Mouse (Mus musculus) neural tube, embryonic 14.5 days (tissue): ENCODE data around the gene Cryba2. TPM values are rescaled to one million over a fixed set of nuclear protein-coding genes. Genes with fewer than 3 reads are reported as not detected.

Source experiments
- ATAC-seq: fragments of 200-750 bp; cut with Nextera tagmentation; 2 replicates; pipeline ENCODE4 v1.8.0; 2017; ENCODE audit warnings: low read depth, mild to moderate bottlenecking, moderate TSS enrichment, moderate library complexity
- H3K27ac ChIP-seq: fragments of 300-500 bp; sonication (generic); 2 replicates; pipeline ENCODE4 v1.5.1; 2014; ENCODE audit warnings: low read depth, mild to moderate bottlenecking, control low read depth, low read length, moderate library complexity, mixed read lengths
- H3K27me3 ChIP-seq: fragments of 300-500 bp; sonication (generic); 2 replicates; pipeline ENCODE4 v1.6.1; 2014; ENCODE audit warnings: low read length; ENCODE audit not compliant: control insufficient read depth, insufficient read depth
- H3K36me3 ChIP-seq: fragments of 300-500 bp; sonication (generic); 2 replicates; pipeline ENCODE4 v1.6.1; 2014; ENCODE audit warnings: low read length, mixed read lengths; ENCODE audit not compliant: control insufficient read depth, insufficient read depth
- H3K4me1 ChIP-seq: fragments of 300-500 bp; sonication (generic); 2 replicates; pipeline ENCODE4 v1.6.1; 2014; ENCODE audit warnings: low read length; ENCODE audit not compliant: control insufficient read depth, insufficient read depth
- H3K4me2 ChIP-seq: fragments of 300-500 bp; sonication (generic); 2 replicates; pipeline ENCODE4 v1.6.1; 2014; ENCODE audit warnings: mild to moderate bottlenecking, low read depth, low read length, control low read depth
- H3K4me3 ChIP-seq: fragments of 300-500 bp; sonication (generic); 2 replicates; pipeline ENCODE4 v1.5.1; 2014; ENCODE audit warnings: low read depth, low read length, control low read depth, mixed read lengths
- H3K9ac ChIP-seq: fragments of 300-500 bp; sonication (generic); replicated peaks from 2 replicates; pipeline ENCODE4 v1.6.1; 2014; ENCODE audit warnings: low read depth, mild to moderate bottlenecking, control low read depth, low read length, mixed read lengths
- H3K9me3 ChIP-seq: fragments of 300-500 bp; sonication (generic); 2 replicates; pipeline ENCODE4 v1.6.1; 2016; ENCODE audit warnings: low read length; ENCODE audit not compliant: control insufficient read depth
- WGBS: fragments of 180-500 bp; shearing (Covaris S2); extraction: QIAGEN DNeasy Blood & Tissue Kit; methylation state at CpG from one replicate; pipeline ENCODE4 v1.1.7; 2014; 5-methylcytosine and 5-hydroxymethylcytosine counted together
- polyA plus RNA-seq: library from polyadenylated mRNA; unstranded; fragments of >200 nt; fragmentation: Nextera tagmentation; extraction: Ambion mirVana; gene quantifications from 2 replicates; pipeline ENCODE4 v1.2.1, GENCODE M21; 2014

Cryba2 gene
- polyA plus RNA-seq, 1 experiment from 2014 or later = 1.7 TPM

DNA sequence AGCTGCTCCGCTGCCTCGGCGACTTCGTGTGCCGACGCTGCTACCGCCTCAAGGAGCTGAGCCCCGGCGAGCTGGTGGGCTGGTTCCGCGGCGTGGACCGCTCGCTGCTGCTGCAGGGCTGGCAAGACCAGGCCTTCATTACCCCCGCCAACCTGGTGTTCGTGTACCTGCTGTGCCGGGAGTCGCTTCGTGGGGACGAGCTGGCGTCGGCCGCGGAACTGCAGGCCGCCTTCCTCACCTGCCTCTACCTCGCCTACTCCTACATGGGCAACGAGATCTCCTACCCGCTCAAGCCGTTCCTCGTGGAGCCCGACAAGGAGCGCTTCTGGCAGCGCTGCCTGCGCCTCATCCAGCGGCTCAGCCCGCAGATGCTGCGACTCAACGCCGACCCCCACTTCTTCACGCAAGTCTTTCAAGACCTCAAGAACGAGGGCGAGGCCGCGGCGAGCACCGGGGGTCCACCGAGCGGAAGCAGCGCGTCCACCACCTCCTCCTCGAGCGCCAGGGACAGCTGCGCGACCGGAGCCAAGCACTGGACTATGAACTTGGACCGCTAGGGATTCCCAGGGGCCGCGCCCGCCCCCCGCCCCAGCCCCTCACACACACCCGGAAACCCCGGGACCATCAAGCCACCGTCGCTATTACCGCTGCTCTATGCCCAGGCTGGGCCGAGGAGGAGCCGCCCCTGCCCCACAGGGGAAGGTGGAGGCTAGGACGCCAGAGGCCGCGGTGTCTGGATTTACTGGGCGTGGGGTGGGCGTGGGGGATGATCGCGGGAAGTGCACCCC, 37.1 kb downstream of the Cryba2 start:
- under 1% methylated on average over 74 of the region's 74 CpGs for WGBS
- Histone ChIP-seq H3K4me1 (peaks cover 26% of the 10 kb centered on the region), H3K9ac (peak overlapping the region; percentile 93), H3K27ac (peak overlapping the region; percentile 85), H3K4me2 (peak overlapping the region; percentile 83), H3K36me3 (no peaks in the 10 kb centered on the region), H3K4me3 (peak overlapping the region; percentile 94), H3K27me3 (peaks cover 11% of the 10 kb centered on the region; the same call in 1 of the 2 replicates), H3K9me3 (no peaks in the 10 kb centered on the region)
- no peak for ATAC-seq

- H3K27me3 ChIP-seq = peaks cover 11% of the 10 kb centered on the region; the same call in 1 of the 2 replicates
- H3K4me1 ChIP-seq = peaks cover 26% of the 10 kb centered on the region
- H3K9me3 ChIP-seq = no peaks in the 10 kb centered on the region
- WGBS = under 1% methylated on average over 41 of the region's 48 CpGs
- peak overlapping the region; percentile 94 for H3K4me3 ChIP-seq
- peak overlapping the region; percentile 85 for H3K27ac ChIP-seq
- H3K4me2 ChIP-seq = peak overlapping the region; percentile 83
- H3K36me3 ChIP-seq = no peaks in the 10 kb centered on the region
- no peak for ATAC-seq
- peak overlapping the region; percentile 93 for H3K9ac ChIP-seq
These were observed 37.8 kb downstream of the Cryba2 start for GRCm38 (mm10) chr1:74855156-74855555.

DNA sequence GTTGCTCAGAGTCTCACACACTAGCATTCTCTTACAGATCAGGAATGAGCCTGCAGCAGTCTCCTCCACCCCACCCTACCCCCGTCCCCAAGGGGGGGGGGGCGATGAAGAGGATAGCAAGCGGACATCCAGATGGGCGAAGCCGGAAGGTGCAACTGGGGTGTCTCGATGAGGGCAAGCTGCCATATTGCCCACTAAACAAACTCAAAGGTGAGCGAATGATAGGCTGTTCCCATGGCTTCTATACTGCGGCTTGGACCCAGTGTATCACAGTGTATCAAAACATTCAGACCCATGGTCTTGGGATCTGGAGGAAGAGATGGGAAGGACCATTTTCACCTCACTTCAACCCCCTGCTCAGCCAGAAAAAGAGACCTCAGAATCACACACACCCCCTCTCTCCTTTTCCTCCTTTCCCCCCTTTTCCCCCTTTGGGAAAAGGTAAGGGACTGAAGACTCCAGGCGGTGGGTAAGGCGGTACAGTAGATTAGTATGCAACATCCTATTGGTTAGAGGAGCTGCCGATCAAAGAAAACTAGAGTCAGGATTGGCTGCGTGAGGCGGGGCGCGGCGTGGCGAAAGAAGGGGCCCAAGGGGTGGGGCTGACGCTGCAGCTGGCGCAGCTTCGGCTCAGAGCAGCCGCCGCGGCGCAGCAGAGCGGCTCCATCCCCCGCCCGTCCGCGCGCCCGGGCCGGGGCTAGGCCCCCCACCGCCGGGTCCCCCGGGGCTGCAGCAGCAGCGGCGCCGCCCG, 38.5 kb downstream of the Cryba2 start, which contains the start of gene Cdk5r2:
Gene Cdk5r2 (plus strand): TSS at position 629 of the 751 bp plus-strand sequence.
- H3K27me3 ChIP-seq = peaks cover 11% of the 10 kb centered on the region; the same call in 1 of the 2 replicates
- ATAC-seq = peak; percentile 90
- no peaks in the 10 kb centered on the region for H3K36me3 ChIP-seq
- H3K27ac ChIP-seq = peak within 1 kb of the TSS; percentile 85
- H3K9ac ChIP-seq = peak within 1 kb of the TSS; percentile 93
- peak within 1 kb of the TSS; percentile 94 for H3K4me3 ChIP-seq
- WGBS = 2% methylated on average over 39 of the region's 39 CpGs
- no peaks in the 10 kb centered on the region for H3K9me3 ChIP-seq
- peaks cover 24% of the 10 kb centered on the region for H3K4me1 ChIP-seq
- H3K4me2 ChIP-seq = peak within 1 kb of the TSS; percentile 83

GRCm38 (mm10) chr1:74851001-74851775, 41.8 kb downstream of the Cryba2 start:
- H3K4me2 ChIP-seq = no peak overlapping the region
- no peak overlapping the region for H3K4me3 ChIP-seq
- no peaks in the 10 kb centered on the region for H3K9me3 ChIP-seq
- ATAC-seq = no peak
- H3K27me3 ChIP-seq = peaks cover 8% of the 10 kb centered on the region; the same call in 1 of the 2 replicates
- H3K27ac ChIP-seq = no peak overlapping the region
- H3K9ac ChIP-seq = no peak overlapping the region
- no peaks in the 10 kb centered on the region for H3K36me3 ChIP-seq
- peaks cover 6% of the 10 kb centered on the region; the same call in 1 of the 2 replicates for H3K4me1 ChIP-seq
- 21% methylated on average over 6 of the region's 6 CpGs for WGBS

- Histone ChIP-seq H3K9ac (no peak overlapping the region), H3K9me3 (no peaks in the 10 kb centered on the region), H3K27me3 (peaks cover 3% of the 10 kb centered on the region; the same call in 1 of the 2 replicates), H3K4me2 (no peak overlapping the region), H3K4me1 (peaks cover 6% of the 10 kb centered on the region; the same call in 1 of the 2 replicates), H3K4me3 (no peak overlapping the region), H3K36me3 (no peaks in the 10 kb centered on the region), H3K27ac (no peak overlapping the region)
- WGBS = 36% methylated on average over 6 of the region's 6 CpGs
- no peak for ATAC-seq
These were observed 42.7 kb downstream of the Cryba2 start for GRCm38 (mm10) chr1:74850251-74850650.

DNA sequence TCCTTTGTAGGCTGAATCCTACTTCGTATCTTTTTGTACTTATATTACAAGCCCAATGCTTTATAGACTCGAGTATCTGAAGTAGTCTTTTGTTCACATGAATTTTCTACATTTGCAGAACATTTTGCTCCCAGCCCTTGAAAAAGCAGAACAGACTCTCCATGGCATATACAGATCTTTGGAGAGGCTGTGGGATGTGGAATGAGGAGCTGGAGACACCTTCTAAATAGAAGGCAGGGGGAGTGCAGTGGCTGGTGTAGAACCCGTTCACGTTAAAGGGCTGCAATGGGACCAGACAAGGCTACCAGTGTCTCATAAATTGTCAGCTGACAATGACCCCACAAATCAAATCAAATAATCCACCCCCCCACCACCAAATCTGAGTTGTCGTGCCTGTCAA, 44.0 kb downstream of the Cryba2 start:
- Histone ChIP-seq H3K4me3 (no peak overlapping the region), H3K4me2 (no peak overlapping the region), H3K9me3 (no peaks in the 10 kb centered on the region), H3K36me3 (no peaks in the 10 kb centered on the region), H3K27me3 (no peaks in the 10 kb centered on the region), H3K4me1 (peaks cover under 1% of the 10 kb centered on the region; the same call in 1 of the 2 replicates), H3K27ac (no peak overlapping the region), H3K9ac (no peak overlapping the region)
- no peak for ATAC-seq
- 32% methylated on average over 5 of the region's 5 CpGs for WGBS

GRCm38 (mm10) chr1:74846341-74846740, 46.6 kb downstream of the Cryba2 start:
- H3K9me3 ChIP-seq = no peaks in the 10 kb centered on the region
- no peak overlapping the region for H3K9ac ChIP-seq
- ATAC-seq = no peak
- H3K4me1 ChIP-seq = no peaks in the 10 kb centered on the region
- no peak overlapping the region for H3K27ac ChIP-seq
- no peaks in the 10 kb centered on the region for H3K27me3 ChIP-seq
- H3K36me3 ChIP-seq = no peaks in the 10 kb centered on the region
- H3K4me2 ChIP-seq = no peak overlapping the region
- 48% methylated on average over 9 of the region's 9 CpGs for WGBS
- no peak overlapping the region for H3K4me3 ChIP-seq

- no peak for ATAC-seq
- no peak overlapping the region for H3K9ac ChIP-seq
- no peaks in the 10 kb centered on the region for H3K4me1 ChIP-seq
- H3K4me2 ChIP-seq = no peak overlapping the region
- H3K36me3 ChIP-seq = no peaks in the 10 kb centered on the region
- H3K9me3 ChIP-seq = no peaks in the 10 kb centered on the region
- no peaks in the 10 kb centered on the region for H3K27me3 ChIP-seq
- no peak overlapping the region for H3K27ac ChIP-seq
- 86% methylated on average over 5 of the region's 5 CpGs for WGBS
- H3K4me3 ChIP-seq = no peak overlapping the region
These were observed 49.9 kb downstream of the Cryba2 start for GRCm38 (mm10) chr1:74843090-74843489.
